Mouse (Mus musculus): ENCODE measurements around the gene Senp5. TPM values are rescaled to one million over a fixed set of nuclear protein-coding genes. Genes with fewer than 3 reads are reported as not detected.
A peak's percentile ranks its signal among the peaks of the same experiment; 100 is the strongest.

The Senp5 gene
- total and polyA plus RNA-seq, 2 experiments from 2014 or later, result 11.0 to 27.2 TPM

DNA sequence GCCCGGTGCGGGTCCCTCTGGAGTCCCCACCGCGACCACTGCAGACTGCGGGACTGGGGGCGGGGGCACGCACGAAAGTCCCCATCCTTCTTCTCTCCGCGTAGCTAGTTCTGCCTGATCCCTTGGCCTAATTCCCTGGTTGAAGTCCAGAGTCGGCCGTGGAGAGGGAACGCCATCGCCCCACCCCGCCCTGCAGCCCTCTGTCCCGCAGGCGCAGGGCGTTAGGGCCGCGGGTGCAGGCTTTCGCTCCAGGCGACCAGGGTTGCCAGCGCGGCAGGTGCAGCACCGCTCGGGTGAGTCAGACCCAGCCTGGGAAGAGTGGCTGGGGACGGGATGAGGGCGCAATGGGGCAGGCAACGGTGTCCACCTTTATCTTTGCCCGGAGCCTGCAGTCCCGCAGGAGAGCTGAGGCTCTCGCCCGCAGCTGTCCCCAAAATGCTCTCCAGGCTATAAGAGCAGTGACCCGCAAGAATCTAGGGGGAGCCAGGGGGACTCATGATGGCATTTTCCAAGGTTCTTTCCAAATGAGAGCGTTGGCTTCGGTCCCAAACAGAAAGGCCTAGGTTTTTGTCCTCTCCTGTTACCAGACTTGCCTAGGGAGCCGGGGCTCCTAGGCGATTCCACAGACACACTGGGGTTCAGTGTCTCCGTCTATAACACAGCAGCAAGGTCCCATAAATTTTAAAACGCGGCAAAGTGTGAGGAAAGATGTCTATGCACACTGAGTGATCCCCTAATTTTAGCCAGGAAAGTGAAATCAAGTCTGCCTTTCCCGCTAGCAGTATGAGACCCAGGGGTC lies 69.1 kb downstream of the Senp5 start, which contains the start of gene Pigz:
TSS of gene Pigz (plus strand) at position 101 of the 799 bp plus-strand sequence.
- no peaks in the 10 kb centered on the region for H3K27me3 ChIP-seq (ENCODE audit: insufficient read depth, low read length)
- H3K27ac ChIP-seq (ENCODE audit: low read depth, low read length), result peak within 1 kb of the TSS; percentile 96
- ATAC-seq, result no peak
- 5% methylated on average over 42 of the region's 42 CpGs for WGBS
- peak; percentile 73 for DNase-seq
- peak within 1 kb of the TSS; percentile 83 for H3K9ac ChIP-seq
- H3K4me1 ChIP-seq (ENCODE audit: insufficient read depth), result peaks cover 20% of the 10 kb centered on the region
- H3K36me3 ChIP-seq (ENCODE audit: insufficient read depth), result no peaks in the 10 kb centered on the region
- H3K4me3 ChIP-seq (ENCODE audit: low read depth, low read length), result peak within 1 kb of the TSS; percentile 47
- H3K4me2 ChIP-seq (ENCODE audit: low read depth), result peak within 1 kb of the TSS; percentile 97
- 0 out of 2 replicates have a peak, but pooled peaks have one; percentile 5 for TF ChIP-seq CTCF (IDR thresholded peaks at IDR 0.05; ENCODE audit: low read depth)
- no peaks in the 10 kb centered on the region for H3K9me3 ChIP-seq (ENCODE audit: low read length)

DNA sequence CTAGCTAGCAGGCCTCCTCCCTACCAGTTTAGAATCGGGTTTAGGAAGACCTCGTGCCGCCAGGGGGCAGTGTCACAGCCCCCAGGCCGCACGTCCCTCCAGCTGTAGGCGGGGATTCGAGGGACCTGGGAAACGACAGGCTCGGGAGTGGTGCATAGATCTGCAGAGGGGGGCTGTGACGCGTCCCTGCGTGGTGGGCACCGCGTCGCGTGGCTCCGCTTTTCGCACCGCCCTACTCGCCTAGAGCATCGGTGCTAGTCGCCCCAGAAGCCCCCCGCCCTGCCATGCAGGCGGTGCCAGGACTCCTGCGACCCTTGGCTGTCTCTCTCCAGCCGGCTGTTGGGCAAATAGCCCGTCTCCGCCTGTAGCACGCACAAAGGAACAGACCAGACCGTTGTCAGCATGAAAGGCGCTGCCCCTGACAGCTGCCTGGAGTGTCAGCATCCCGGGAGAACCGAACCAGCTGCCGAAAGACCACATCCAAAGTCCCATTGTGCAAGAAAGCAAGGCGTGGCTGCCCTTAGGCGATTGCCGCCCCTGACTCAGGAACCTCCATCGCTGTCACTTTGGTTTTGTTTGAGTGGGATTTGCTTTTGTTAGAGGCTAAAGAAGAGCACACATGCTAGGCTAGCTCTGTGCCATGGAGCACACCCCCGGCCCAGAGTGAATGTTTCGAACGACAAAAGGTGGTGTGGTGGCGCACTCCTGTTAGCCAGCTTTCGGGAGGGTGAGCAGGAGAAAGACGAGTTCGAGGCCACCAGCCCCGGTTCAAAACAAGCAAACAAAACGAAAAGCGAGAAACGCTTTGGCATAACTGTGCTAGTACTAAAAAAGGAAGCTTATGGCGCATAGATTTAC lies 70.0 kb downstream of the Senp5 start:
- no peaks in the 10 kb centered on the region for H3K9me3 ChIP-seq (ENCODE audit: low read length)
- ATAC-seq (peak; percentile 99), DNase-seq (peak; percentile 98)
- no peaks in the 10 kb centered on the region for H3K27me3 ChIP-seq (ENCODE audit: insufficient read depth, low read length)
- peak overlapping the region; percentile 96 for H3K27ac ChIP-seq (ENCODE audit: low read depth, low read length)
- no peaks in the 10 kb centered on the region for H3K36me3 ChIP-seq (ENCODE audit: insufficient read depth)
- H3K4me2 ChIP-seq (ENCODE audit: low read depth), result peak overlapping the region; percentile 97
- peak overlapping the region; percentile 47 for H3K4me3 ChIP-seq (ENCODE audit: low read depth, low read length)
- WGBS, result 2% methylated on average over 50 of the region's 50 CpGs
- peaks cover 20% of the 10 kb centered on the region for H3K4me1 ChIP-seq (ENCODE audit: insufficient read depth)
- H3K9ac ChIP-seq, result peak overlapping the region; percentile 83
- peak; percentile 96 for TF ChIP-seq CTCF (IDR thresholded peaks at IDR 0.05; ENCODE audit: low read depth)

DNA sequence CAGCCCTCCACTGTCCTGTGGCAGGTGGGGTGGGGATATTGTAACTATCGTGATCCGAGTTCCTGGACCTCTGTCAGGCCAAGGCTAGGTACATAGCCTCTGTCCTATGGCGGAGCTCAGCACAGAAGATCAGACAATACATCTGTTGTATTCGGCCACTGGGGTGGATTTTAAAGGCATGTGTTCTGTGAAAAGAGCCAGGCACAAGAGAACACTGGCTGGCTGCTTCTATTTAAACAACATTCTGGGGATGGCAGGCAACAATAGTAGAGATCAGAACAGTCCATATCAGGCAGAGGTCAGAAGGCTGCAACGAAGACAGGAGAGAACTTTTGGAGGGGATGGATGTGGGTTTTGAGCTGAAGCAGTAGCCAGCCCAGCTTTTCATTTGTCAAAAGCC lies 70.8 kb downstream of the Senp5 start:
- ATAC-seq, result no peak
- Histone ChIP-seq H3K36me3 (ENCODE audit: insufficient read depth) (no peaks in the 10 kb centered on the region), H3K27me3 (ENCODE audit: insufficient read depth, low read length) (no peaks in the 10 kb centered on the region), H3K4me2 (ENCODE audit: low read depth) (0 out of 2 replicates have a peak overlapping the region, but pooled peaks have one; percentile 97), H3K27ac (ENCODE audit: low read depth, low read length) (peak overlapping the region; percentile 96), H3K4me1 (ENCODE audit: insufficient read depth) (peaks cover 20% of the 10 kb centered on the region), H3K9ac (no peak overlapping the region), H3K9me3 (ENCODE audit: low read length) (no peaks in the 10 kb centered on the region), H3K4me3 (ENCODE audit: low read depth, low read length) (no peak overlapping the region)
- no peak for TF ChIP-seq CTCF (IDR thresholded peaks at IDR 0.05; ENCODE audit: low read depth)
- 24% methylated on average over 5 of the region's 5 CpGs for WGBS
- DNase-seq, result no peak

DNA sequence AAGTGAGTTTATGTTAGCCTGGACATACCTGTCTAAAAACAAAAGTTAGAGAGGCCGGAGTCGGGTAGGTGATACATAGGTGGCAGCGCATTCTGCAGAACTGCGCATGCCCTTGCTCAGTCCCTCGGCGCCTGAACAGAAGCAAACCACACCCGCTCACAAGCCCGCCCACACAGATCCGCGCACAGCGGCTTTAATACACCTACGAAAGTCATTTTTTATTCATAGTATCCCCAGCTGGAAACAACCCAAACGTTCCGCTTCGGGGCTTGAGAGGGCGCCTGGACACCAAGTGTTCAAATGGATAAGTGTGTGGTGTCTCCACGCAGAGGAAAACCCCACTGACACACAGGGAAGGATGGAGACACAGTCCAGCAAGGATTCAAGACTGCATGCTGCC lies 71.8 kb downstream of the Senp5 start:
- no peaks in the 10 kb centered on the region for H3K36me3 ChIP-seq (ENCODE audit: insufficient read depth)
- no peak overlapping the region for H3K9ac ChIP-seq
- H3K27me3 ChIP-seq (ENCODE audit: insufficient read depth, low read length), result no peaks in the 10 kb centered on the region
- DNase-seq (no peak), ATAC-seq (no peak)
- peaks cover 20% of the 10 kb centered on the region for H3K4me1 ChIP-seq (ENCODE audit: insufficient read depth)
- no peak overlapping the region for H3K27ac ChIP-seq (ENCODE audit: low read depth, low read length)
- H3K4me3 ChIP-seq (ENCODE audit: low read depth, low read length), result no peak overlapping the region
- TF ChIP-seq CTCF (IDR thresholded peaks at IDR 0.05; ENCODE audit: low read depth), result no peak
- 60% methylated on average over 17 of the region's 17 CpGs for whole genome bisulfite sequencing
- no peak overlapping the region for H3K4me2 ChIP-seq (ENCODE audit: low read depth)
- H3K9me3 ChIP-seq (ENCODE audit: low read length), result no peaks in the 10 kb centered on the region

DNA sequence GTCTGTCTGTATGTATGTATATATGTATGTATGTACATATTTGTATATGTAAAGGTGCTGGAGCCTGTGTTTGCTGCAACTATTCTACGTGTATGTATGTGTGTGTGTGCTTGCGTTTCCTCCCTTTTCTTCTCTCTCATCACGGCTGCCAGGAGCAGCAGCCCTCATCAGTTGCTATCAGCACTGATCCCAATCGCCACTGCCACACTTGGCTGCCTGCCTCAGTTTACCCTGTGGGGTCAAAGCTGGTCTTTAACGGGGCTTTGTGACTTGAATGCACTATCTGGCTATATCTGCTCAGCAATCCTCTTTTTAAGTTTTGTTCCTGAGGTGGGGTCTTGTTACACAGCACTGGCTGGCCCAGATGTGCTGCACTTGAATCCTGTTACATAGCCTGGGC lies 75.7 kb downstream of the Senp5 start:
- Histone ChIP-seq H3K9ac (no peak overlapping the region), H3K9me3 (ENCODE audit: low read length) (no peaks in the 10 kb centered on the region), H3K4me1 (ENCODE audit: insufficient read depth) (no peaks in the 10 kb centered on the region), H3K27ac (ENCODE audit: low read depth, low read length) (no peak overlapping the region), H3K36me3 (ENCODE audit: insufficient read depth) (no peaks in the 10 kb centered on the region), H3K27me3 (ENCODE audit: insufficient read depth, low read length) (no peaks in the 10 kb centered on the region), H3K4me3 (ENCODE audit: low read depth, low read length) (no peak overlapping the region), H3K4me2 (ENCODE audit: low read depth) (no peak overlapping the region)
- 86% methylated on average over 5 of the region's 5 CpGs for WGBS
- no peak for TF ChIP-seq CTCF (IDR thresholded peaks at IDR 0.05; ENCODE audit: low read depth)
- DNase-seq, result no peak
- ATAC-seq, result no peak

DNA sequence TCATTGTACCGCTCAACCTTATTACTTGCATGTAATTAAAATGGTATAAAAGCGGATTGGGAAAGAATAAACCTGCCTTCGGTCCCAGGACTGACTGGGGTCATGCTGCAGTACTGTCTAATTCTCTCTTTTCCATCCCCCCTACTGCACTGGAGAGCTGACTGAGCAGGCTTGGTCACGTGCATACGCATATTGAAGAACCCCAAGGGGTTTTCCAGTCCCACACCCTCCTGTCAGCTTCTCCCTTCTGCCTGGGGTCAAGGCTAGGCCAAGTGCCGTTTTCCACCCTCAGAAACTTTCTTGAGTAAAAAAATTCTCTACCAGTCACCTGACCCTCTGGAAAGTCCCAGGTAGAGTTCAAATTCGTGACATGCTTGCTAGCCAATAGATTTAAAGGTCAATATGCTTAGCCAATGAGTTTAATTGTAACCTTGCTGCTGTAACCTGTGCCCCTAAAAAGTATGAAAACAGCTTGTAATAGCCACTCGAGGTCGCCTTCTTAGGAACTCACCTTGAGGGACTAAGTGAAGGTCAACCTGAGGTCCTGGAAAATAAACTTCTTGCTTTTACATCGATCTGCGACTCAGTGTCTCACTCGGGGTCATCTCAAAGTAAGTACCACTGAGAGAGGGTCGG lies 76.4 kb downstream of the Senp5 start:
- DNase-seq, result no peak
- no peaks in the 10 kb centered on the region for H3K36me3 ChIP-seq (ENCODE audit: insufficient read depth)
- no peak overlapping the region for H3K4me3 ChIP-seq (ENCODE audit: low read depth, low read length)
- no peak for ATAC-seq
- H3K9ac ChIP-seq, result no peak overlapping the region
- 86% methylated on average over 13 of the region's 13 CpGs for WGBS
- no peaks in the 10 kb centered on the region for H3K9me3 ChIP-seq (ENCODE audit: low read length)
- no peak for TF ChIP-seq CTCF (IDR thresholded peaks at IDR 0.05; ENCODE audit: low read depth)
- H3K4me2 ChIP-seq (ENCODE audit: low read depth), result no peak overlapping the region
- no peaks in the 10 kb centered on the region for H3K27me3 ChIP-seq (ENCODE audit: insufficient read depth, low read length)
- H3K4me1 ChIP-seq (ENCODE audit: insufficient read depth), result no peaks in the 10 kb centered on the region
- no peak overlapping the region for H3K27ac ChIP-seq (ENCODE audit: low read depth, low read length)

Data from forebrain, postnatal 0 days (tissue).